Mouse (Mus musculus): ENCODE data around the gene Lif. TPM values are rescaled to one million over a fixed set of nuclear protein-coding genes. Genes with fewer than 3 reads are reported as not detected.
A peak's percentile ranks its signal among the peaks of the same experiment; 100 is the strongest.

Lif gene
- polyA plus RNA-seq, 1 experiment from 2014 or later: 0.32 TPM

DNA sequence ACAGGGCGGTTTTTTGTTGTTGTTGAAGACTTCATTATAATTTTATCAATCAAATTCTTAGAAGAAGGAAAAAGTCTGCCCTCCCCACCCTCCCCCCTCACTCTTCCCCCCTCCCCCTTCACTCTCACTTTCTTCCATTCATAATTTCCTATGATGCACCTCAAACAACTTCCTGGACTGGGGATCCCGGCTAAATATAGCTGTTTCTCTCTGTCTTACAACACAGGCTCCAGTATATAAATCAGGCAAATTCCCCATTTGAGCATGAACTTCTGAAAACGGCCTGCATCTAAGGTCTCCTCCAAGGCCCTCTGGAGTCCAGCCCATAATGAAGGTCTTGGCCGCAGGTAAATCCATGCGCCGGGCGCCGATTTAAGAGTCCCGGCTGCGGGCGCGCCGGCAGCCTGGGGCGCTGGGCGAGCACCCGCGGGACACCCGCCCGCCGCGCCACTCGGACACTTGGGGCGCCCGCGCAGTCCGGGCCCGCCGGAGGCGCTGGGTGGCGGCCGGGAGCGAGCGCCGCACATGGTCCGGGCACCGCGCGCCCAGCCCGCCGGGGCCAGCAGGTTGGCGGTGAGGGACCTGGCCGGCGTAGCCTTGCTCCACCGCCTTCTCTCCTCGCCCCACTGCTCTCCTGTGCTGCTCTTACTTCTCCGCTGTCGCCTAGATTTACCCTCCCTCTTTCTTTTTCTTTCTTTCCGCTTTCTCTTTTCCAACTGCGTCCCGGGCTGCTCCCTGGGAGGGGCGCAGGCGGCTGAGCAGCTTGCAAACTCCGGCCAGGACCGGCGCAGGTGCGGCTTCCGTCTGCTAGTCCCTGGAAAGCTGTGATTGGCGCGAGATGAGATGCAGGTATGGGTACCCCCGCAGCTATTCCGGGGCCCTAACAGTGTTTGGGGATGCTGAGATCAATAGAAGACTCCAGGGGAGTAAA, 9.2 kb downstream of the Lif start:
- H3K9ac ChIP-seq: peak overlapping the region; percentile 44
- H3K36me3 ChIP-seq: no peaks in the 10 kb centered on the region
- WGBS: under 1% methylated on average over 61 of the region's 61 CpGs
- no peak overlapping the region for H3K27ac ChIP-seq (replicated peaks)
- H3K27me3 ChIP-seq: peaks cover 44% of the 10 kb centered on the region
- H3K4me2 ChIP-seq (replicated peaks): peak overlapping the region; percentile 89
- H3K4me1 ChIP-seq: peaks cover 42% of the 10 kb centered on the region
- 0 out of 2 replicates have a peak, but pooled peaks have one; percentile 18 for ATAC-seq (ENCODE audit: insufficient number of reproducible peaks, low FRiP score, low TSS enrichment, low read depth)
- H3K4me3 ChIP-seq (replicated peaks): peak overlapping the region; percentile 61
- H3K9me3 ChIP-seq (replicated peaks): no peaks in the 10 kb centered on the region

DNA sequence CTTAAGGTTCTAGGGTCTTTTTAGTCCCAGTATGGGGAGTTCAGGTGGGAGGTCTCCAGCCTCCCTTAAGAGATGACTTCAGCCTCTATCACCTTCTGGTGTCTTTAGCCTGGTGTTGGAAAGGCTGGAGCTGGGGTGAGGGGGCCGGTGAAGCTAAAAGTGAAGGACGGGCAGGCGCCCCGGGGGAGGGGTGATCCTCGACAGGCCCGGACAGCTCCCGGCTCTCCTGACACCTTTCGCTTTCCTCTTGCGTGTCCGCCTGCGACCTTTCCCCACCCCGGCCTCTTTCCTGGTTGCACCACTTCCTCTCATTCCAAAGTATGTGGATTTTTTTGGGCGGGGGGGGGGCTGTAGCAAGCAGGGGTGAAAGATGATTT, 9.8 kb downstream of the Lif start:
- 5% methylated on average over 13 of the region's 13 CpGs for WGBS
- Histone ChIP-seq H3K9ac (no peak overlapping the region), H3K27me3 (peaks cover 44% of the 10 kb centered on the region), H3K9me3 (replicated peaks) (no peaks in the 10 kb centered on the region), H3K4me2 (replicated peaks) (peak overlapping the region; percentile 89), H3K27ac (replicated peaks) (no peak overlapping the region), H3K36me3 (no peaks in the 10 kb centered on the region), H3K4me1 (peaks cover 39% of the 10 kb centered on the region), H3K4me3 (replicated peaks) (peak overlapping the region; percentile 61)
- no peak for ATAC-seq (ENCODE audit: insufficient number of reproducible peaks, low FRiP score, low TSS enrichment, low read depth)

GRCm38 (mm10) chr11:4268500-4268899, 11.1 kb downstream of the Lif start:
- Histone ChIP-seq H3K9me3 (replicated peaks) (no peaks in the 10 kb centered on the region), H3K27ac (replicated peaks) (no peak overlapping the region), H3K27me3 (peaks cover 44% of the 10 kb centered on the region), H3K4me3 (replicated peaks) (no peak overlapping the region), H3K9ac (no peak overlapping the region), H3K36me3 (no peaks in the 10 kb centered on the region), H3K4me2 (replicated peaks) (no peak overlapping the region), H3K4me1 (peaks cover 27% of the 10 kb centered on the region)
- ATAC-seq (ENCODE audit: insufficient number of reproducible peaks, low FRiP score, low TSS enrichment, low read depth): no peak
- 88% methylated on average over 6 of the region's 6 CpGs for WGBS

DNA sequence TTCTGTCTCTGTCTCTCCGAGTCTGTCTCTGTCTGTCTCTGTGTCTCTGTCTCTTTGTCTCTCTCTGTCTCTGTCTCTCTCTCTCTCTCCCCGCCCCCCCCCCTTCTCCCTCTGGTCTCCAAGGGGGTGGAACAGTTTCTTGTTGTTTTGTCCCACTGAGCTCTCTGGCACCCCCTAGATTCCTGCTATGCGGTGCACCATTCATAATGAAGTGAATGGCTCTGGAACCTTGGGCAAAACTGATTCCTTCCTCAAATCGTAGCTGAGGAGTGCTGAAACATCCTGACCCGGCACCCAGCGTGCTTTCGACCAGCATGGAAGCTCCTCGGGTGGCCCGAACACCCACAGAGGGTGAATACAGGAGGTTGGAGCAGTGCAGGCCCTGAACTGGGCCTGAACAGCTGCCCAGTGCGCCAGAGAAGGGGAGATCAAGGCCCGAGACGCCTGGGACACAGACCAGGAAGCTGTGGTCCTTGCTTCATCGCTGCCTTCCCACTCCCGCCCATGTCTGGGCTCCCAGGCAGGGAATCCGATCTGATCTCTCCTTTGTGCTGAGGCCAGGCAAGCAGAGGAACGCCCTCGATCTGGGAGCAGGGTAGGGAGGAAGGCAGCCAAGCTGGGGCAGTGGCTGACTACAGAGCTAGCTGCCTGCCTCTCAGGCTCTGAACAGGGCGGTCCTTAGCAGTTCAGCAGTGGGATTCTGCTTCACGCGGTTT, 13.5 kb downstream of the Lif start:
- H3K4me3 ChIP-seq (replicated peaks): no peak overlapping the region
- H3K4me2 ChIP-seq (replicated peaks): peak overlapping the region; percentile 25; the same call in 1 of the 2 replicates
- peak overlapping the region; percentile 87 for H3K27ac ChIP-seq (replicated peaks)
- no peak overlapping the region for H3K9ac ChIP-seq
- H3K27me3 ChIP-seq: peaks cover 23% of the 10 kb centered on the region
- H3K9me3 ChIP-seq (replicated peaks): no peaks in the 10 kb centered on the region
- 19% methylated on average over 19 of the region's 20 CpGs for WGBS
- peak; percentile 86 for ATAC-seq (ENCODE audit: insufficient number of reproducible peaks, low FRiP score, low TSS enrichment, low read depth)
- peaks cover 24% of the 10 kb centered on the region for H3K4me1 ChIP-seq
- H3K36me3 ChIP-seq: no peaks in the 10 kb centered on the region

DNA sequence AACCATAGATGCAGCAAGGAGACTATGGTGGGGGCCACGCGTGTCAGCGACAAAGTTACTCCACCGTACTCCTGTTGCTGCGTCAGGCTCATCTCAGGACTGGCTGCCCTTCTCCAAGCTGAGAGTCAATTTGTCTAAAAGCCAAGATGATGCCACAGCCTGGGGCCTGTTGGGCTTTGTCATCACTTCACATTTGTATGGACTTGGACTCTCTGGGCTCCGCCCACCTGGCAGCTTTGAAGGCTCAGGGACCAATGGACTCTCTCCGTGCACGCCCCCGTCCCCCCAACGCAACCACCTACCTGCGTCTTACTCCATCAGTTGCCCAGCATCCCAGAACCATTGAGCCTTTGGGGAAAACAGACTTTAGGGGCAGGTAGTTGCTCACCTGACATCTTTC, 14.2 kb downstream of the Lif start:
- Histone ChIP-seq H3K4me2 (replicated peaks) (peak overlapping the region; percentile 25; the same call in 1 of the 2 replicates), H3K36me3 (no peaks in the 10 kb centered on the region), H3K9me3 (replicated peaks) (no peaks in the 10 kb centered on the region), H3K9ac (no peak overlapping the region), H3K4me3 (replicated peaks) (no peak overlapping the region), H3K4me1 (peaks cover 30% of the 10 kb centered on the region), H3K27me3 (peaks cover 21% of the 10 kb centered on the region), H3K27ac (replicated peaks) (peak overlapping the region; percentile 87)
- WGBS: 58% methylated on average over 11 of the region's 11 CpGs
- no peak for ATAC-seq (ENCODE audit: insufficient number of reproducible peaks, low FRiP score, low TSS enrichment, low read depth)

DNA sequence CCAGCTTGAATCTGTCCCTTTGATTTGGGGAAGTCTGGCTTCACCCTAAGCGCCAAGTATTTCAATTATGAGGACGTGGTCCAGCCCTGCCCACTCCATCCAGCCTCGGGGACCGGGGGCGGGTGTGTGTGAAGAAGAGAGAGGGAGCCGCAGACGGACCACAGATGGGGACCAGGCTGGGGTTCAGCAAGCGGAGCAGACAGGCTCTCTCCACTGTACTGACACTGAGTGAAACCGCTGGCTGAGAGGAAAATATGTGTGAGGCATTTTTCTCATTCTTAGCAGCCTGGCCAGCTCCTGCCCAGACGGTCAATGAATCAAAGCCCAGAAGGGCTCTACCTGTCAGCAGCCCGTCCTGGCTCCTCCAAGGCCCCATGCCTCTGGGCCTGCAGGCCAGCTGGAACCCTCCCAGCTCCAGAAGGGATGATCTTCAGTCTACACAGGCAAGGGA, 19.1 kb downstream of the Lif start:
- peak; percentile 74 for ATAC-seq (ENCODE audit: insufficient number of reproducible peaks, low FRiP score, low TSS enrichment, low read depth)
- no peak overlapping the region for H3K4me2 ChIP-seq (replicated peaks)
- no peak overlapping the region for H3K4me3 ChIP-seq (replicated peaks)
- H3K9ac ChIP-seq: no peak overlapping the region
- 35% methylated on average over 11 of the region's 11 CpGs for WGBS
- no peaks in the 10 kb centered on the region for H3K9me3 ChIP-seq (replicated peaks)
- H3K27ac ChIP-seq (replicated peaks): peak overlapping the region; percentile 22; the same call in 1 of the 2 replicates
- H3K36me3 ChIP-seq: no peaks in the 10 kb centered on the region
- H3K4me1 ChIP-seq: peaks cover 33% of the 10 kb centered on the region
- no peaks in the 10 kb centered on the region for H3K27me3 ChIP-seq

- H3K27me3 ChIP-seq: no peaks in the 10 kb centered on the region
- H3K4me2 ChIP-seq (replicated peaks): no peak overlapping the region
- no peak overlapping the region for H3K27ac ChIP-seq (replicated peaks)
- no peaks in the 10 kb centered on the region for H3K9me3 ChIP-seq (replicated peaks)
- H3K36me3 ChIP-seq: no peaks in the 10 kb centered on the region
- 42% methylated on average over 7 of the region's 7 CpGs for WGBS
- H3K4me1 ChIP-seq: peaks cover 34% of the 10 kb centered on the region
- H3K4me3 ChIP-seq (replicated peaks): no peak overlapping the region
- ATAC-seq (ENCODE audit: insufficient number of reproducible peaks, low FRiP score, low TSS enrichment, low read depth): 0 out of 2 replicates have a peak, but pooled peaks have one; percentile 26
- H3K9ac ChIP-seq: no peak overlapping the region
These were observed 22.6 kb downstream of the Lif start for GRCm38 (mm10) chr11:4279909-4280308.

- H3K27ac ChIP-seq (replicated peaks): no peak overlapping the region
- H3K27me3 ChIP-seq: no peaks in the 10 kb centered on the region
- WGBS: 73% methylated on average over 6 of the region's 6 CpGs
- no peak overlapping the region for H3K4me2 ChIP-seq (replicated peaks)
- no peaks in the 10 kb centered on the region for H3K36me3 ChIP-seq
- no peak for ATAC-seq (ENCODE audit: insufficient number of reproducible peaks, low FRiP score, low TSS enrichment, low read depth)
- H3K9ac ChIP-seq: no peak overlapping the region
- H3K4me1 ChIP-seq: peaks cover 29% of the 10 kb centered on the region
- H3K9me3 ChIP-seq (replicated peaks): no peaks in the 10 kb centered on the region
- H3K4me3 ChIP-seq (replicated peaks): no peak overlapping the region
These were observed 24.5 kb downstream of the Lif start for GRCm38 (mm10) chr11:4281852-4282251.

DNA sequence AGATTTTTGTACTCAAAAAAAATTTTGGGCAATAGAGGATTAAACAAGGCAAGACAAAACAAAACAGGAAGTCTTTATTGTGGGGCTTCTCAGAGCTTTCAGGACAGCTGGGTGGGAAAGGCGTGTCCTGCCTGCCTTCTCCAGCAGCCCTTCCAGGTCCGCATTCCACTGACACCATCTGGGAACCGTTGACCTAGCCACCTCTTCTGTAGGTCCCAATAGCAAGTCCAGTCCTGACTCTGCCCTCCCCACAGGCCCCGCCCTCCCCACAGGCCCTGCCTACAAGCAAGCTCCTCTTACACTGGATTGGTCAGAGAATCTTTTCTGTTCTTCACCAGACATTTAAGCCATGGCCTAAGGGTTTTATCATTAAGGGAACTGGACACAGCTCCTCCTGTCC, 26.3 kb downstream of the Lif start:
- 20% methylated on average over 4 of the region's 4 CpGs for WGBS
- Histone ChIP-seq H3K27me3 (no peaks in the 10 kb centered on the region), H3K9ac (no peak overlapping the region), H3K4me1 (peaks cover 25% of the 10 kb centered on the region), H3K9me3 (replicated peaks) (no peaks in the 10 kb centered on the region), H3K4me2 (replicated peaks) (no peak overlapping the region), H3K4me3 (replicated peaks) (no peak overlapping the region), H3K27ac (replicated peaks) (no peak overlapping the region), H3K36me3 (no peaks in the 10 kb centered on the region)
- no peak for ATAC-seq (ENCODE audit: insufficient number of reproducible peaks, low FRiP score, low TSS enrichment, low read depth)

DNA sequence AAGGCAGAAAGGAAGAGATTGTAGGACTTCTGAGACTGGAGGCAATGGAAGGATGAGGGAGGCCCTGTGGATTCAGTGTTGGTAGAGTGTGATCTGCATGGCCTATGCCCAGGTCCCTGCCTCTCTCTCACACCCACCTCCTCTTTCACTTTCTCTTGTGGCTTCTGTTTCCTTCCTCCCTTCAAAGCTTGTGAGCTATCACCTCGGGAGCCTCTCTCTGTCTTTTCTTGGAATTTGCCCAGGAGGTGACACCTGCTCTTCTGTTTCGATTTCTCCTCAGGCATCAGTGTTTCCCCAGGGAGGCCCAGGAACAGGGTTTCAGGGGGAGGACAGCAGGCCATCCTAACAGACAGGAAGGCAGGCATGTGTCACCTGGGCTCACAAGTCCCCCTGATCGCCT, 31.9 kb downstream of the Lif start:
- Histone ChIP-seq H3K27me3 (no peaks in the 10 kb centered on the region), H3K9ac (no peak overlapping the region), H3K4me1 (peaks cover 20% of the 10 kb centered on the region; the same call in 1 of the 2 replicates), H3K36me3 (no peaks in the 10 kb centered on the region), H3K9me3 (replicated peaks) (no peaks in the 10 kb centered on the region), H3K4me3 (replicated peaks) (no peak overlapping the region), H3K4me2 (replicated peaks) (no peak overlapping the region), H3K27ac (replicated peaks) (no peak overlapping the region)
- WGBS: 57% methylated on average over 3 of the region's 3 CpGs
- no peak for ATAC-seq (ENCODE audit: insufficient number of reproducible peaks, low FRiP score, low TSS enrichment, low read depth)

DNA sequence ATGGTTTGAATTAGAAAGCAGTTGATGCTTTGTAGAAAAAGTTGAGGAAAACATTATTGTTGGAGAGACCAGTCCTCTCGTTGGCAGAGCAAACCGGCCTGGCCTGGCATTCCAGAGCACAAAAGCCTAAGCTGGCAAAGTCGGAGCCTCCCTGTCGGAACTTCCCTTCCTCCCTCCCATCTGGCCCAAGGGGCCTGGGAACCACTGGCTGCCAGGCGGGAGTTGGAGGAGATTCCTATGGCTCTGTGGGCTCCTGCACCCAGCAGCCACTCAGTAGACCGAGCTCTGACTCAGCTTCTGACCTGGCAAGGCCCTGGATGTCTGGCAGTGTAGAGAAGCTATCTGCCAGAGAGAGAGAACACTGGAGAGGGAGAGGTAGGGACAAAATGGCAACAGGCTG, 34.3 kb downstream of the Lif start:
- H3K4me3 ChIP-seq (replicated peaks): no peak overlapping the region
- H3K36me3 ChIP-seq: no peaks in the 10 kb centered on the region
- H3K9me3 ChIP-seq (replicated peaks): no peaks in the 10 kb centered on the region
- no peak for ATAC-seq (ENCODE audit: insufficient number of reproducible peaks, low FRiP score, low TSS enrichment, low read depth)
- no peak overlapping the region for H3K9ac ChIP-seq
- peaks cover 21% of the 10 kb centered on the region; the same call in 1 of the 2 replicates for H3K4me1 ChIP-seq
- no peaks in the 10 kb centered on the region for H3K27me3 ChIP-seq
- 0 out of 2 replicates have a peak overlapping the region, but pooled peaks have one; percentile 7 for H3K27ac ChIP-seq (replicated peaks)
- no peak overlapping the region for H3K4me2 ChIP-seq (replicated peaks)
- WGBS: 58% methylated on average over 6 of the region's 6 CpGs

Measured in embryonic facial prominence, embryonic 15.5 days (tissue).